Mouse (Mus musculus) small intestine, adult 2 months (tissue): ENCODE results near the gene Anp32a. TPM values are rescaled to one million over a fixed set of nuclear protein-coding genes. Genes with fewer than 3 reads are reported as not detected.
A peak's percentile ranks its signal among the peaks of the same experiment; 100 is the strongest.

Source experiments
- H3K27ac ChIP-seq: fragments of 200-500 bp; 2 replicates; pipeline ENCODE4 v1.5.1; 2012; ENCODE audit warnings: low read depth, low read length, control low read depth, inconsistent platforms; ENCODE audit not compliant: insufficient read depth
- H3K27me3 ChIP-seq: fragments of 200-500 bp; 2 replicates; pipeline ENCODE4 v1.6.1; 2012; ENCODE audit warnings: mild to moderate bottlenecking, moderate library complexity, low read length, inconsistent platforms; ENCODE audit not compliant: control insufficient read depth, insufficient read depth
- H3K36me3 ChIP-seq: fragments of 200-500 bp; 2 replicates; pipeline ENCODE4 v1.6.1; 2012; ENCODE audit warnings: mild to moderate bottlenecking, low read length, control low read depth, inconsistent platforms; ENCODE audit not compliant: control insufficient read depth, insufficient read depth
- H3K4me1 ChIP-seq: fragments of 200-500 bp; 2 replicates; pipeline ENCODE4 v1.6.1; 2012; ENCODE audit warnings: low read length, inconsistent platforms, mixed read lengths; ENCODE audit not compliant: control insufficient read depth, insufficient read depth, insufficient read length
- H3K4me3 ChIP-seq: fragments of 200-500 bp; 2 replicates; pipeline ENCODE4 v1.5.1; 2012; ENCODE audit warnings: low read depth, mild to moderate bottlenecking, control low read depth, inconsistent platforms, low read length, moderate library complexity
- CTCF ChIP-seq: fragments of 200-500 bp; IDR thresholded peaks from 2 replicates; pipeline ENCODE4 v1.5.1; 2012; ENCODE audit warnings: low read depth, mild to moderate bottlenecking, control low read depth, inconsistent platforms, low read length, moderate library complexity, mixed read lengths; ENCODE audit not compliant: insufficient replicate concordance, insufficient read length; ENCODE audit errors: extremely low read depth
- POLR2A ChIP-seq: fragments of 200-500 bp; IDR thresholded peaks from 2 replicates; pipeline ENCODE4 v1.6.1; 2012; ENCODE audit warnings: low read depth, mild to moderate bottlenecking, control low read depth, inconsistent platforms, low read length, moderate library complexity
- WGBS: fragments of 180-500 bp; shearing (Covaris S2); methylation state at CpG from one replicate; pipeline ENCODE4 v1.1.7; 2018; 5-methylcytosine and 5-hydroxymethylcytosine counted together
- polyA plus RNA-seq: library from polyadenylated mRNA; depleted of rRNA; stranded (reverse); fragments of >200 nt; gene quantifications from 2 replicates; pipeline ENCODE4 v1.2.3, GENCODE M21; 2012

Anp32a gene
- polyA plus RNA-seq, 1 experiment: 4.7 TPM

DNA sequence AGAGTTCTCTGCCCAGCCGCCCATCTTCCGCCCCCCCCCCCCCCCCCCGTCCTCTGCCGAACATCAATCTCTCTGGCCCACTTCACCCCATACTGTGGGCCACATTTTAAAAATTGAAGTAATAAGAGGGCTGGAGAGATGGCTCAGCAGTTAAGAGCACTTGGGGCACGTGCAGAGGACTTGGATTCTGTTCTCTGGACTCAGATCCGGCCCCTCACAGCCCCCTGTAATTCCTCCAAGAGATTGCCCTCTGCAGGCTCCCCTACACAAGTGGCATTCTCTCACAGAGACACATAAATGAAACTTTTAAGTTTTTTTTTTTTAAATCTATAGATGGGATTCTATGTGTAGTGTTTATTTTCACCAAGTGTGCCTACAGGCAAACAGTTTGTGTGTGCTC is 23.1 kb downstream of the Anp32a start:
- Histone ChIP-seq H3K27ac (no peak overlapping the region), H3K4me3 (no peak overlapping the region), H3K27me3 (no peaks in the 10 kb centered on the region), H3K4me1 (peaks cover 19% of the 10 kb centered on the region), H3K36me3 (no peaks in the 10 kb centered on the region)
- TF ChIP-seq POLR2A (no peak), CTCF (no peak)
- WGBS: 62% methylated on average over 6 of the region's 6 CpGs

DNA sequence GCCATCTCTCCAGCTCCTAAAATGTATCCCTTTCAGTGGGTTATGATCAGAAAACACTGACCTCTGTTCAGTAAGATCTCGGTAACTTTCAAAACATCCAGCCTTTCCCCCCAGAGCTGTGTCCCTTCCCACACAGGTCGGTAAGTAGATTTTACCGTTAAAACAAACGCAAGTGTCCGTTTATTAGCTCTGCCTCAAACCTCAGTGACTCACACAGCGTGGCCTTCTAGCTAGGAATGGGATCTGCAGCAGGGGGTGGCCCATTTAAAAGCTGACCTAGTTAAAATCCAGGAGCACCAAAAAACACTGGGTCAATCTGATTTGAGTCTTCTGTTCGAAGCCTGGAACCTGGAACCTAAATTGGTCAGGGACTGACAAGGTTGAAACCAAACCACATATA is 23.7 kb downstream of the Anp32a start:
- 68% methylated on average over 7 of the region's 7 CpGs for WGBS
- H3K27ac ChIP-seq: no peak overlapping the region
- H3K27me3 ChIP-seq: no peaks in the 10 kb centered on the region
- H3K36me3 ChIP-seq: no peaks in the 10 kb centered on the region
- no peak overlapping the region for H3K4me3 ChIP-seq
- H3K4me1 ChIP-seq: peaks cover 20% of the 10 kb centered on the region
- TF ChIP-seq CTCF (no peak), POLR2A (no peak)

DNA sequence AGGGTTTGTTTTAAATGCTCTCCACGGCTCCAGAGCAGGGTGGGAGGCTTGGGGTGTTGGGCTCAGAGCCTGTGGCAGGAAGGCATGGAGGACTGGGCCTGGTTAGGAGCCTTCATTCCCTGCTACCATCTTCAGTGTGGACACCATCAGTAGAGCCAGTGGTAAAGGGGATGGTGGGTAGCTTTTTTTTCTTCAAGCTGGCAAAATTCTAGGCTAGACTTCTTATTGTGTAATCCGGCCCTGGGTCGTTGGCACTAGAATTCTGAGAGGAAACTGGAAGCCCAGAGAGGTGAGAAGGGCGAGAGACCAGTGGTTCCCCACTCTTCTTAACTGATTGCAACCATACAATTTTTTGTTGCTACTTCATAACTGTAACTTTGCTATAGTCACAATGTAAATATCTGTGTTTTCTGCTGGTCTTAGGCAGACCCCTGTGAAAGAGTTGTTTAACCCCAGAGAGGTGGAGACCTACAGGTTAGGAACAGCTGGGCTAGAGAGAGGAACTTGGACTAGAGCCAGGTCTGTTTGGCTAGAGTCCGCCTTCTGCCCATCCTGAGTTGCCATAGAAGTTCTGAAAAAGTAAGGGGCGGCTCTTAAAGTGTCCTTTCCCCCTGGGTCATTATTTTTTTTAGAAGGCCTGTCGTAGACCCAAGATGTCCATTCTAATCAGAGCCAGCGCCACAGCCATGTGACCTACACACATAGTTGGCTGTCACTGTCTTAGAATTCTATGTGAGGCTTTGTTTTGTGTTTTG is 24.4 kb downstream of the Anp32a start:
- Histone ChIP-seq H3K4me3 (no peak overlapping the region), H3K36me3 (no peaks in the 10 kb centered on the region), H3K27me3 (no peaks in the 10 kb centered on the region), H3K27ac (no peak overlapping the region), H3K4me1 (peaks cover 20% of the 10 kb centered on the region)
- 67% methylated on average over 8 of the region's 8 CpGs for WGBS
- TF ChIP-seq CTCF: no peak
- no peak for TF ChIP-seq POLR2A

DNA sequence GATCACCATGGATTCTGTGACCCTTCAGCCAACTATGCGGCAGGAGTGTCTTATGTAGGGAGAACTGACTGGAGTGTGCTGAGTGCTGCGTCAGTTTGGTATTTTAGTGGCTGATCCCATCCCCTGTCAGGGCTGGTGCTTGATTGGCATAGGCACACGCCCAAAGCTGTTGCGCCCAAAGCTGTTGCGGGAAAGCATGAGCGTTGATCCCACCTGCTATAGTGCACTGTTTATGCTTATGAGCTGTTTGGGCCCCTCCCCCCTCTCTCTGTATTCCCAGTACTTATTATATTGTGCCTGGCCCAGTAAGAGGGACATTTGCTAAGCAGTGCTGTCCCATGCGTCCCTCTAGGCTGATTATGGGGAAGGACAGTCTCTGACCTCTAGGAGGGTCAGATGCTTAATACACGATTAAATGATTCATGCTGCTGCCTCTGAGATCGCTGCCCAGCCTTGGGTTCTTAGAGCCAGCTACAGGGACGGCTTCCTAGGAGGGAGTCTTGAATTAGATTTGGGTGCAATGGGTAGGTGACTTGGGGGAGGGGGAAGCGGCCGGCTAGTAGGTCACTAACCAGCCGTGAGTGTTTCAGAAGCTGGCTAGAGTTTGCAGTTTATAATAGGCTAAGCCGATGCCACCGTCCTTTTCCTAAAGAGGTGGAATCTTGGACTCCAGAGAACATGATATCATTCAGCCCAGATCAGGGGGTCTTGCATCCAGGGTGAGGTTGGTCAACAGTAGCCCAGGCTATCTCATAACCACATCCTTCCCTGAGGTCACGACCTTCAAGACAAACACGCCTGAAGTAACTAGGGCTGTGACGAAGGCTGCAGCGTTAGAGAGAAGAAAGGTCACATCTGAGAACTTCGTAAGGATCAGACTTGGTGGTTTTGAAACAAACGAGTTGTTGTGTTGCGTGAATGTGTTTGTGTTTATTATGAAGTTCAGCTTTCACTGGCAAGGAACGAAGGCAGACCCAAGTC is 25.7 kb downstream of the Anp32a start:
- WGBS: 68% methylated on average over 23 of the region's 23 CpGs
- Histone ChIP-seq H3K27me3 (no peaks in the 10 kb centered on the region), H3K4me3 (no peak overlapping the region), H3K4me1 (peaks cover 20% of the 10 kb centered on the region), H3K36me3 (peaks cover under 1% of the 10 kb centered on the region; the same call in 1 of the 2 replicates), H3K27ac (peak overlapping the region; percentile 34; the same call in 1 of the 2 replicates)
- TF ChIP-seq CTCF (no peak), POLR2A (no peak)

DNA sequence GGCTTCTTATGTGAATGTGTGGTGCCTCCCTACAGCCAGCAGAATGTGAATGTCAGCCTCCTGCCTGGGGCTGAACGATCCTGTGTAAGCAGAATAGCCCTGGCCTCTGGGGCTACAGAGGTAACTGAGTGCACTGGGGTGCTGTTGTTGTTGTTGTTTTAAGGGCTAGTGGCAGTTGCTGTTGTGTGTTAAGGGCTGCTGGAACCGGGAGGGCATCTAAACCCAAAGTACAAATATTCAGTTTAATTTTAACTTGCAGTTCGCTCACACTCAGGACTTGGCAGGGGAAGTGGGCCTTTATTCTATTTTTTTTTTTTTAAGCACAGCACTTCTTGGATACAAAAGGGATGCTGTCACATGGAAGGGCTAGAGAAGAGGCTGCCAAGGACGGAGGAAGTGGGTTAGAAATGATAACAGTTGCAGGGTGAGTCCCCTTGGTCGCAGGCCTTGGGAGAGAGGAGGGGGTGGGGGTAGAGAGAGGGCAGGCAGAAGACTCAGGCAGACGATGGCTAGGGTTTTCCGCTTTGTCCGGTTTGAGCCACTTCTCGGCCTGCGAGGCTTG is 26.5 kb downstream of the Anp32a start:
- Histone ChIP-seq H3K36me3 (peaks cover 3% of the 10 kb centered on the region; the same call in 1 of the 2 replicates), H3K4me1 (peaks cover 20% of the 10 kb centered on the region)
- WGBS: 42% methylated on average over 10 of the region's 10 CpGs

DNA sequence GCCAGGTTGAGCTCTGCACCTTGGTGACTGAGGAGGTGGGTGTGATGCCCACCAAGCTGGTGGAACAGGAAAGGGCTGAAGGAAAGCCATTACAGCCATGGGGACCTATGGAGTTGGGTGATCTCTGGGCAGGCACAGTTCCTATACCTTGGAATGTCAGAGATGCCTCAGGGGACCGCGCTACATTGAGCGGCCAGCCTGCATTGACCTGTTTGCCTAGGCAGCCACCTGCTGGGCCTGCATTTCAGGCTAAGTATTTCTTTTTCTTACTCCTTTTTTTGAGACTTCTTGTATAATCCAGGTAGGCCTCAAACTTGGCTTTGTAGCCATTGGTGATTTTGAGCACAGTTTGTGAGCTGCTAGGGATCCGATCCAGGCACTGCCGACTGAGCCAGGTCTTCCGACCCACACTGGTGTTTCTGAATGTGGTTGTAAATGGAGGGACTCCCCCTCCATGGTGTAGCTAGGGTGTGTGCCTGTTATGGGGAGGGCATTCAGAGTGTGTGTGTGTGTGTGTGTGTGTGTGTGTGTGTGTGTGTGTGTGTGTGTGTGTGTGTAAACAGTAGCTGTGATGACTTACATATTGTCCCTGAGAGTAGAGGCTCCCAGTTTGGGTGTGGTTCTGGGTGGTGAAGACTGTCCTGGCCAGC is 27.3 kb downstream of the Anp32a start:
- H3K27ac ChIP-seq: no peak overlapping the region
- no peaks in the 10 kb centered on the region for H3K27me3 ChIP-seq
- 71% methylated on average over 6 of the region's 6 CpGs for WGBS
- peaks cover 5% of the 10 kb centered on the region for H3K36me3 ChIP-seq
- H3K4me3 ChIP-seq: no peak overlapping the region
- TF ChIP-seq POLR2A (no peak), CTCF (no peak)
- H3K4me1 ChIP-seq: peaks cover 21% of the 10 kb centered on the region

More for the DNA sequence above, 26.5 kb downstream of the Anp32a start:
- Histone ChIP-seq H3K4me3 (no peak overlapping the region), H3K27me3 (no peaks in the 10 kb centered on the region), H3K27ac (peak overlapping the region; percentile 34; the same call in 1 of the 2 replicates)
- TF ChIP-seq POLR2A (no peak), CTCF (no peak)

DNA sequence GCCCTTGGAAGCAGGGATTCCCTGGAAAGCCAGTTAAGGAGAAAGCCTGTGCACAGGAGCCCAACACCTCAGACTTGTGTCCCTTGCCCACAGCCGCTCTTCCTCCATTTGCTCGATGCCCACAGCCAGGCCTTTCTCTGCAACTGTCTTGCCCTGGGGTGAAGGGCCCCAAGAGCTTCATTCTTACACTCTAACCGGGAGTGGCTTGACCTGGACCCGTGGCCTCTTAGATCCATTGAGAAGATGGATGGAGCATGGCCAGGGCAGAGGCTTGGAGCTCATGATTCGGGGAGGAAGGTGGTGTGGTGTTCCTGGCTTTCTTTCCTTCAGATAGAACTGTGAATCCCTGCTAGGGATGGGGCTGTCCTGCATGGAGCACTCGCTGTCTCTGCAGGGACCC is 28.1 kb downstream of the Anp32a start:
- WGBS: 71% methylated on average over 6 of the region's 6 CpGs
- Histone ChIP-seq H3K27ac (no peak overlapping the region), H3K4me1 (peaks cover 19% of the 10 kb centered on the region), H3K4me3 (no peak overlapping the region), H3K36me3 (peaks cover 8% of the 10 kb centered on the region), H3K27me3 (no peaks in the 10 kb centered on the region)
- no peak for TF ChIP-seq CTCF
- no peak for TF ChIP-seq POLR2A
